Mouse (Mus musculus) limb, embryonic 11.5 days (tissue): Measurements from ENCODE around the gene Prss28. TPM values are rescaled to one million over a fixed set of nuclear protein-coding genes. Genes with fewer than 3 reads are reported as not detected.

Experiments used
- polyA plus RNA-seq: library from polyadenylated mRNA; unstranded; fragments of >200 nt; fragmentation: Nextera tagmentation; extraction: Ambion mirVana; gene quantifications from 2 replicates; pipeline ENCODE4 v1.2.1, GENCODE M21; 2014

Gene Prss28
- polyA plus RNA-seq, 1 experiment from 2014 or later, result not detected

Other genes with a start within 250 kb of the Prss28 start
- gene Tmem204, start 225.1 kb upstream of the Prss28 start, polyA plus RNA-seq, result 9.7 and 10.8 TPM in 2 replicates
- gene Telo2, start 192.7 kb upstream of the Prss28 start, polyA plus RNA-seq, result 28.8 and 35.8 TPM in 2 replicates
- 0.17 TPM in 1 of 2 replicates, not detected in the other for gene Ptx4, start 187.9 kb upstream of the Prss28 start, polyA plus RNA-seq
- gene Clcn7, start 175.3 kb upstream of the Prss28 start, polyA plus RNA-seq, result 20.6 and 21.0 TPM in 2 replicates
- gene Ccdc154, start 146.2 kb upstream of the Prss28 start, polyA plus RNA-seq, result not detected in 2 replicates
- not detected in 2 replicates for gene Gm38655, start 133.2 kb upstream of the Prss28 start, polyA plus RNA-seq
- 31.6 and 32.7 TPM in 2 replicates for gene BC003965, start 124.1 kb upstream of the Prss28 start, polyA plus RNA-seq
- 4.8 and 5.8 TPM in 2 replicates for gene Unkl, start 120.2 kb upstream of the Prss28 start, polyA plus RNA-seq
- gene Gnptg, start 68.5 kb upstream of the Prss28 start, polyA plus RNA-seq, result 28.3 and 29.4 TPM in 2 replicates
- gene Tsr3, start 68.5 kb upstream of the Prss28 start, polyA plus RNA-seq, result 63.8 and 66.1 TPM in 2 replicates
- gene Baiap3, start 52.3 kb upstream of the Prss28 start, polyA plus RNA-seq, result 0.71 and 0.88 TPM in 2 replicates
- gene Ube2i, start 34.0 kb upstream of the Prss28 start, polyA plus RNA-seq, result 922 and 923 TPM in 2 replicates
- gene Prss34, start 10.3 kb upstream of the Prss28 start, polyA plus RNA-seq, result not detected in 2 replicates
- gene Prss29, start 10.0 kb downstream of the Prss28 start, polyA plus RNA-seq, result not detected in 2 replicates
- gene Tpsab1, start 36.9 kb downstream of the Prss28 start, polyA plus RNA-seq, result not detected in 2 replicates
- not detected in 2 replicates for gene Tpsb2, start 57.7 kb downstream of the Prss28 start, polyA plus RNA-seq
- 0.41 and 0.63 TPM in 2 replicates for gene Tpsg1, start 60.6 kb downstream of the Prss28 start, polyA plus RNA-seq
- 5.5 TPM in 2 replicates for gene Cacna1h, start 125.1 kb downstream of the Prss28 start, polyA plus RNA-seq
- gene Tekt4, start 146.0 kb downstream of the Prss28 start, polyA plus RNA-seq, result not detected in 2 replicates
- gene Sstr5, start 188.6 kb downstream of the Prss28 start, polyA plus RNA-seq, result 0.17 TPM in 1 of 2 replicates, not detected in the other